Mouse (Mus musculus) heart, embryonic 10.5 days (tissue): ENCODE data around the gene Mogs. TPM values are rescaled to one million over a fixed set of nuclear protein-coding genes. Genes with fewer than 3 reads are reported as not detected.

Experiments used
- DNase-seq: peaks from one replicate; pipeline ENCODE4 v3.0.0-alpha.2; 2017; ENCODE audit warnings: low spot score
- H3K27ac ChIP-seq: fragments of 300-500 bp; sonication (generic); 2 replicates; pipeline ENCODE4 v1.5.1; 2016; ENCODE audit warnings: mild to moderate bottlenecking
- H3K27me3 ChIP-seq: fragments of 300-500 bp; sonication (generic); 2 replicates; pipeline ENCODE4 v1.6.1; 2016; ENCODE audit warnings: mild to moderate bottlenecking; ENCODE audit not compliant: poor library complexity, insufficient read depth, severe bottlenecking
- H3K36me3 ChIP-seq: fragments of 300-500 bp; sonication (generic); 2 replicates; pipeline ENCODE4 v1.6.1; 2016; ENCODE audit warnings: mild to moderate bottlenecking, moderate library complexity
- H3K4me1 ChIP-seq: fragments of 300-500 bp; sonication (generic); 2 replicates; pipeline ENCODE4 v1.6.1; 2016; ENCODE audit warnings: mild to moderate bottlenecking
- H3K4me3 ChIP-seq: fragments of 300-500 bp; sonication (generic); 2 replicates; pipeline ENCODE4 v1.5.1; 2016; ENCODE audit warnings: mild to moderate bottlenecking, moderate library complexity
- H3K9me3 ChIP-seq: fragments of 300-500 bp; sonication (generic); 2 replicates; pipeline ENCODE4 v1.6.1; 2016; ENCODE audit warnings: mild to moderate bottlenecking, moderate library complexity
- WGBS: fragments of 180-500 bp; shearing (Covaris S2); methylation state at CpG from one replicate; pipeline ENCODE4 v1.1.7; 2016; 5-methylcytosine and 5-hydroxymethylcytosine counted together
- polyA plus RNA-seq: library from polyadenylated mRNA; unstranded; fragments of >200 nt; fragmentation: Nextera tagmentation; extraction: Ambion mirVana; gene quantifications from 2 replicates; pipeline ENCODE4 v1.2.1, GENCODE M21; 2016

The Mogs gene
- polyA plus RNA-seq, 1 experiment from 2014 or later, result 42.5 TPM

DNA sequence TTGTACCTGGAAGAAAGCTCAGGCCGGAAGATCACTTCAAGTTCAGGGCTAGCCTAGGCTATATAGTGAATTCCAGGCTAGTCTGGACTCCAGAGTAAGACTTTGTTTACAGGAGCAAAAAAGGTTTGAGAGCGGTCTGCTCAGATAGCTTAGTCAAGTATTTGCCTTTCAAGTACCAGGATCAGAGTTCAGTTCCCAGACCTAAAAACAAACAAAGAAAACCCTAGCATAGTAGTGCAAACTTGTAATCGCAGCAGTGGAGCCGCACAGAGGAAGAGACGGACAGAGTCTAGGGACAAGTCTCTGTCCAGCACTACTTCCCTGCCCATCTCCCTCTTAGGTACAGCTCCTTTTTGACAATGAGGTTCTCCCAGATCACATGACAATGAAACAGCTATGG lies 35.1 kb upstream of the Mogs start:
- Histone ChIP-seq H3K27me3 (peaks cover 73% of the 10 kb centered on the region), H3K9me3 (no peaks in the 10 kb centered on the region), H3K4me1 (peaks cover 13% of the 10 kb centered on the region), H3K4me3 (no peak overlapping the region), H3K27ac (no peak overlapping the region), H3K36me3 (peaks cover 29% of the 10 kb centered on the region)
- DNase-seq, result no peak
- 93% methylated on average over 5 of the region's 5 CpGs for WGBS

DNA sequence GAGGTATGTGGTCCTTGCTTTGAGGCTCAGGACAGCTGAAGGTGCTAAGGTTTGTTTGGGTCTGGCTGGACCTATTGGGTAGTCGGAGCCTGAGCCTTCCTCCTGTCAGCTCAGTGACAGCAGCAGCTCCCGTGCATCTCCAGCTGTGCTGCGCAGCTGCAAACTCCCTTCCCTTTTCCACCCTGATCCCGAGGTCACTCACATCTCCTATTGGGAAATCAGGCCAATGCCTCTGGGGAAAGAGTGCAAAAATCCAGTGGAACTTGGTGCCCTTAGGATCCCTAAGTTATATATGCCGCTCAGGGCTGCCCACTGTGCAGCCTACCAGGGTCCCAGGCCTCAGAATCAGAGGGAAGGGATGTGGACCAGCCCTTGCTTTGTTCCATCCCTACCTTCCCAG lies 31.8 kb upstream of the Mogs start:
- peaks cover 85% of the 10 kb centered on the region for H3K27me3 ChIP-seq
- H3K4me1 ChIP-seq, result peaks cover 39% of the 10 kb centered on the region
- H3K4me3 ChIP-seq, result no peak overlapping the region
- H3K36me3 ChIP-seq, result peaks cover 29% of the 10 kb centered on the region
- no peak for DNase-seq
- 11% methylated on average over 5 of the region's 5 CpGs for WGBS
- no peaks in the 10 kb centered on the region for H3K9me3 ChIP-seq
- no peak overlapping the region for H3K27ac ChIP-seq

DNA sequence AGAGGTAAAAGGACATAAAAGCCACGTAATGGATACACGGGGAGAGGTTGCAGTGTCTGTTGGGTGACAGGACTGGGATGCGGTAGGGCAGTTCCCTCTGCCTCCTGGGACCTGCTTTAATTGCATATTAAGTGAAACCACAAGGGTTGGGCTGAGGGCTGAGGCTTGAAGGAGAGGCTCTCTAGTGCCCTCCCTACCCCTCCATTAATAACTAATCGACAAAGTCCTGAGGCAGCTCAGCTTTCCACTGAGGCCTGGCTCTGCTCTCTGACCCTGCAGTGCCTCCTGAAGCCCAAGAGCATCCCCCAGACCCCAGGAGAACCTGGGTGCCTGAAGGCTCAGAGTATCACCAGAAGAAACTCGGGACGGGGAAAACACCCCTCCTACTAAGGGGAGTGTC lies 30.8 kb upstream of the Mogs start:
- Histone ChIP-seq H3K4me3 (no peak overlapping the region), H3K4me1 (peaks cover 32% of the 10 kb centered on the region), H3K27ac (no peak overlapping the region), H3K27me3 (peaks cover 92% of the 10 kb centered on the region), H3K36me3 (peaks cover 29% of the 10 kb centered on the region), H3K9me3 (no peaks in the 10 kb centered on the region)
- DNase-seq, result no peak
- WGBS, result 9% methylated on average over 6 of the region's 6 CpGs

DNA sequence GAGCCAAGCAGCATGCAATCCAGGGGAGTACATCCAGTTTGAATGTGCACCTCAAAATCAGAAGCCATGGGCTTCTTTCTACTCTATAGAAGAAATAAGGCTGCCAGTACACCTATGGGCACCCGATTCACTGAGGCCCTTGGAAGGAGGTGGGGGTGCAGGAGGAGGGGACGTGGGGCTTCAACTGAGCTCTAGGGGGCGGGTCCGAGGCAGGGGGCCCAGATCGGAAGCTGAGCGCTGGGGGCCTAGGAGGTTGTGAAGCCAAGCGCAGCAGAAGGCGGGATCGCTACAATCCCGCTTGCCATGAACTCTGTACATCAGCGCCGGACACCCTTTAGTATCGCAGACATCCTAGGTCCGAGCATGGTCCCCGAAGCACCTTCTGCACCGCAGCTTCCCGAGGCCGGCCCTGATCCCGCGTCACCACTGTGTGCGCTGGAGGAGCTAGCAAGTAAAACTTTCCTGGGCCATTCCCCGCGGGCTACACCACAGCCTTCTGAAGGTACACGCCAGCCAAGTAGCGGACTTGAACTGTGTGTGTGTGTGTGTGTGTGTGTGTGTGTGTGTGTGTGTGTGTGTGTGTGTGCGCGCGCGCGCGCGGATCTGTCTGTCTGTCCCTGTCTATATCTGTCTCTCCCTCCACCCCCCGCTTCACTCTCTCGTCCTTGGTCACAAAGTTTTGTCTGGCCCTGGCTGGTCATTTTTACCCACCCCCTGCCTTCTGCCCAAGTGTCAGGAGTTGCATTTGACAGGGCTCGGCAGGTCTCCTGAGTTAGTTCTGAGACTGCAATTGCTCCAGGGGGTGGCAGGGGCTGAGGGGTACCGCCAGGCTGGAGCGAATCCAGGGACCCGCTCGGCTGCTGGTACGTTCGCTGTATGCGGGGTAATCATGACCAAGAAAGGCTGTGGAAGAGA lies 28.9 kb upstream of the Mogs start, which contains the start of gene Lbx2:
Lbx2 (plus strand) TSS at position 247 of the 915 bp plus-strand sequence.
- Histone ChIP-seq H3K4me1 (peaks cover 29% of the 10 kb centered on the region), H3K9me3 (no peaks in the 10 kb centered on the region), H3K27me3 (peaks cover 89% of the 10 kb centered on the region), H3K36me3 (peaks cover 13% of the 10 kb centered on the region), H3K4me3 (peak within 1 kb of the TSS; percentile 55), H3K27ac (no peak within 1 kb of the TSS; the same call in 1 of the 2 replicates)
- DNase-seq, result no peak
- WGBS, result 2% methylated on average over 42 of the region's 42 CpGs

DNA sequence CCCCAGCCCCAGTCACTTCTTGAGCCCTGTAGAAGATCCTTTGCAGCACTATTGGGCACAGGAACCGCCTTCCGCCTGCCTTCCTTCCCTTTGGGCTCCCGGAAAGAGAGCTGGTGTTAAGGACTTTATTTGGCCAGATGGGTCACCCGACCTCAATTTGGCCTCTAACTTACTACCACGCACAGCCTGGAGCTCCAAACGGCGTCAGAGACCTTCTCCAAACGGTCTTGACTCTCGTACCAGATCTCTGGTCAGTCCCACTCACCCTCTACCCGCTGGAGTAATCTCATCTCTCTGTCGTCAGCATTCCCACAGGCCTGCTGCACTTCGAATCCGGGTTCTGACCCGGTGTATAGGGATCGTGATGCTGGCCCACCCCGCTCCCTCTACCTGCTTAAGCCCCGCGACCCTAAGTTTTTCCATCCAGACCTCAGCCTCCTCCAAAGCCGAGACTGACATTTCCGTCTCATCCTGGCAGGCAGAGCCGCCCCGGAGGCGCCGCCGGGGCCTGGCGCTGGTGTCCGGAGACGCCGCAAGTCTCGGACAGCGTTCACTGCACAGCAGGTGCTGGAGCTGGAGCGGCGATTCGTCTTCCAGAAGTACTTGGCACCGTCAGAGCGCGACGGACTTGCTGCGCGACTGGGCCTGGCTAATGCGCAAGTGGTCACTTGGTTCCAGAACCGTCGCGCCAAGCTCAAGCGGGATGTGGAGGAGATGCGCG lies 27.9 kb upstream of the Mogs start:
- WGBS, result 2% methylated on average over 47 of the region's 47 CpGs
- Histone ChIP-seq H3K4me1 (peaks cover 29% of the 10 kb centered on the region), H3K27ac (no peak overlapping the region; the same call in 1 of the 2 replicates), H3K27me3 (peaks cover 79% of the 10 kb centered on the region), H3K36me3 (peaks cover 3% of the 10 kb centered on the region), H3K9me3 (no peaks in the 10 kb centered on the region), H3K4me3 (peak overlapping the region; percentile 55)
- DNase-seq, result no peak

DNA sequence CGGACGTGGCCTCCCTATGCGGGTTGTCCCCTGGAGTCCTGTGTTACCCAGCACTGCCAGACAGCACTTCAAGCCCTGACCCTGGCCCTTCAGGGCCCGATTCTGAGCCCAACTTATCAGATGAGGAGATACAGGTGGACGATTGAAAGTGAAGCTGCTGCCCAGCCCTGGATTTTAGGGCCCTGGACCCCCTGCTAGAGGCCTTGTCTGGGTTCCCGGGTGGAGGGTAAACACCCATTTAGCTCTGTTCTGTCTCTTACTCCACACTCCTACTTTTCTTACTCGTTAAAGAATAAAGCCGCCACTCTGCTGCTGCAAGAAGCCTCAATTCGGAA lies 27.4 kb upstream of the Mogs start:
- peak overlapping the region; percentile 55 for H3K4me3 ChIP-seq
- H3K36me3 ChIP-seq, result no peaks in the 10 kb centered on the region
- H3K27ac ChIP-seq, result no peak overlapping the region
- peaks cover 79% of the 10 kb centered on the region for H3K27me3 ChIP-seq
- WGBS, result 10% methylated on average over 9 of the region's 9 CpGs
- H3K9me3 ChIP-seq, result no peaks in the 10 kb centered on the region
- no peak for DNase-seq
- H3K4me1 ChIP-seq, result peaks cover 29% of the 10 kb centered on the region

DNA sequence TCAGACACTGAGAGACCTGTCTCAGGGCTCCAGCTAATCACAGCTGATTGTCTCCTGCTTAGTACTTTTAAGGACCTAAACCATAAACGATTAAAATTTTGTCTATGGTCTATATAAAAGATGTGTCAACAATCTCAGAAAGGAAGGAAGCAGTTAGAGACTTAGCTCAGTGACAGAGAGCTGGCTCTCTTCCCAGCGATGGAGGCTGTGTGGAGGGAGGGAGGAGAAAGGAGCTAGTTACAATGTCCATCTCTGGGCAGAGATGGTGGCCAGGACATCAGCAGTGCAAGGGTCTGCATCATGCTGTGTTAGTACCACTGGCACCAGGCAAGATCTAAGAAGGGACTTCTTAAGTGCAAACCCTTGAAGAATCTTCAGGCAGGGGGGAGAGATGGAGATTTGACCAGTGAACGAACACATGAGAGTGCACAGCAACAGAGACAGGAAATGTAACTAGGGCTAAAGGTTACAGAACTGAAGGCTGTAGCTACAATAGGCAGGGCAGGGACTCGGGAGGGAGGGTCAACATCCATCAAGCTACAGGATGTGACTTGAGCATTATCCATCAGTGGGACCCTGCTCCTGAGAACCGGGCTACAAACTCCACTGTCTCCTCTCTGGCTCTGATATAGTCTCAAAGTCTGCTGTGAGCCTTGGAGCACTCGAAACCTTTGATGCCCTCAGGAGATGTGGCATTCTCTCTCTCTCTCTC lies 22.7 kb upstream of the Mogs start:
- Histone ChIP-seq H3K27ac (no peak overlapping the region), H3K27me3 (peaks cover 54% of the 10 kb centered on the region), H3K9me3 (no peaks in the 10 kb centered on the region), H3K4me1 (peaks cover 12% of the 10 kb centered on the region), H3K4me3 (no peak overlapping the region), H3K36me3 (no peaks in the 10 kb centered on the region)
- WGBS, result 33% methylated on average over 6 of the region's 6 CpGs
- no peak for DNase-seq

DNA sequence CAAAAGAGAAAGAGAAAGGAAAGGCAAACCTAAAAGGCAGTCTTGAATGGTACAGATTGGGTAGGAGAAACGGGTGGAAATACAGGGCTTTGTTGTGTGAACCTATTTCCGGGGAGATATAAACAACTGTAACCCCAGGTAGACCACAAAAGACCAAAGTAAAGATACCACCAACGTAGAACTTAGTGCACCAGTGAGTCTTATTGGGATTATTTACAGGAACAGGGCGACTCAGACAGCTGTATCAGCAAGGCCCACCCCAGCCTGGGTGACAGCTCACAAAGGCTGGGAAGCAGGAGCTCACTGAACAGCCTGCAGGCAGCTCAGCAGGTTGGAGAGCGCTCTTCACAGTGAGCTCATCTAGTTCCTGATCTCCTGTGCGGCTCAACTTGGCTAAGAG lies 19.3 kb upstream of the Mogs start:
- DNase-seq, result no peak
- H3K4me3 ChIP-seq, result no peak overlapping the region
- H3K4me1 ChIP-seq, result peaks cover 3% of the 10 kb centered on the region; the same call in 1 of the 2 replicates
- no peaks in the 10 kb centered on the region for H3K36me3 ChIP-seq
- no peaks in the 10 kb centered on the region for H3K9me3 ChIP-seq
- peaks cover 37% of the 10 kb centered on the region; the same call in 1 of the 2 replicates for H3K27me3 ChIP-seq
- WGBS, result 43% methylated on average over 6 of the region's 6 CpGs
- no peak overlapping the region for H3K27ac ChIP-seq

DNA sequence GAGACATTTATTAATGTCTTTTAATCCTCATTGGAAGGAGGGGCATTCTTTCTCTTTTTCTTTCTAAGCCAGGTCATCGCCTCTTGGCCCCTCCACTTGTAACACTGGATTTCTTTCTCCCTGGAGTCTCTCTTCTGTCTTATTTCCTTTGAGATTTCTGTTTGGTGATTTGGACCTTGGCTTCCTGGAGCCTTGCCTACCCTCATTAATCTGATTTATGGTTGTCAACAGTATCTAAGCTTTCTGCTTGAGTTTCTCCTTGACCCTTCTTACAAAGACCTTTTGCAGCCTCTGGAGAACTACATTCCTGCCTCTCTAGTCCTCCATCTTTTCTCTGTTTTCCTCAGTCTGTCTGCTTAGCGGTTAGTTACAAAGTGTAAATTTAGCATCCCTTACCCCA lies 16.9 kb upstream of the Mogs start:
- Histone ChIP-seq H3K4me3 (no peak overlapping the region), H3K4me1 (peaks cover 23% of the 10 kb centered on the region), H3K27me3 (peaks cover 38% of the 10 kb centered on the region; the same call in 1 of the 2 replicates), H3K27ac (no peak overlapping the region), H3K36me3 (no peaks in the 10 kb centered on the region), H3K9me3 (no peaks in the 10 kb centered on the region)
- no peak for DNase-seq
- 79% methylated on average over 2 of the region's 2 CpGs for WGBS

DNA sequence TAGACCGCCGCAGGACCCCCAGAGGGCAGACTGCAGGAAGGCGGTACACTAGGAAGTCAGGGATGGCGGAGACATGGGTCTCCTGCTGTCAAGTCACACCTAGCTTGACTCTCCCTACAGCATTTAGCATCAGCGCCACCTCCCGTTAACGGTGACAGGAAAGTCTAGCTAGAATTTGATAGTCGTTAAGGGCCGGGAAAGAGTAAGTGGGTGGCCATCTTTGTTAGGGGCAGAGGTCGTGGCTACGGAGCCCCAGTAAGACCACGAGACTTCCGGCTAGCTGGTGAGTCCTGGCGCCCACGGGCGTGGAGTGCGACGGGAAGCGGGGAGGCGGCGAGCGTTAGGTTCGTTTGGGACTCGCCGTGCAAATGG lies 14.0 kb upstream of the Mogs start, which contains the start of the genes Ccdc142 and Gm42688:
Ccdc142 (plus strand) TSS at position 286 of the 372 bp plus-strand sequence.
Gm42688 (plus strand) TSS at position 302 of the 372 bp plus-strand sequence.
- Histone ChIP-seq H3K4me3 (peak within 1 kb of the TSS; percentile 79), H3K36me3 (0 out of 2 replicates have a peak, but pooled peaks cover 2% of the 10 kb centered on the region), H3K4me1 (peaks cover 24% of the 10 kb centered on the region), H3K27me3 (peaks cover 23% of the 10 kb centered on the region; the same call in 1 of the 2 replicates), H3K9me3 (no peaks in the 10 kb centered on the region), H3K27ac (peak within 1 kb of the TSS; percentile 93)
- under 1% methylated on average over 25 of the region's 25 CpGs for WGBS
- peak; percentile 94 for DNase-seq

DNA sequence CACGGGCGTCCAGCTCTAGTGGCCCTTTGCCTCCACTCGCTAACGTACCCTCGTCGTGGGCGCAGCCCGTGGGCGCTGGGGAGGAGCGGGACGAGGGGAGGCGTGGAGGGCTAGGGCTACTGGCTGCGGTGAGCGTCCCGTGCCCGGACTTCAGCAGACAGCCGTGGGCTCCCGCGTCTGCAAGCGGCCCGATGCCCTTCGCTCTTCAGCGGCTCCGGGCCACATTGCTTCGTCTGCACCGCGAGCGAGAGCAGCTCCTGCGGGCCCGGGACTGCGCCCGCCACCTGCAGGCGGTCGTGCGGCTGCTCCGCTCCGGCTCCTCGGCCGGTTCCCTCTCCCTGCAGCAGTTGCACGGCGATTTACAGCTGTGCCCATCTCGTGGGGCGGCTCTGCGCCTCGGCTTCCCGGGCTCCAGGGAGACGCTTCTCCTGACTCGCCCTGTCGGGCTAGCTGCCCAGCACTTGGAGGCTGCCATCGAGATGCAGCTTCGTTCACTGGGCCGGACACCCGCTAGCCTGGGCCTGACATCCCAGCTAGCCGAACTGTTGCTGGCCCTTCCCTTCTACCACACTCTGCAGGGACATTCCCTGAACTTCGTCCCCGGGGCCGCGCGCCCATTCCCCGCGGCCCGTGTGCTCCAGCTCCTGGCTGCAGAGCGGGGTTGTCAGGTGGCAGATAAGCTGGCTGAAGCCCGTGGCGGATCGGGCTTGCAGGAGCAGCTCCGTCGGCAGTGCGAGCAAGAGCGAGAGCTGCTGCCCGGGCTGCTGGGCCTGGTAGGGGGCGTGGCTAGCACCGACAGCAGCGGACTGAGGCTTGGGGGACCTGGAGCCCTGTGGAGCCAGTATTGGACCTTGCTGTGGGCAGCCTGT lies 13.4 kb upstream of the Mogs start:
- peaks cover 24% of the 10 kb centered on the region for H3K4me1 ChIP-seq
- no peaks in the 10 kb centered on the region for H3K9me3 ChIP-seq
- H3K27me3 ChIP-seq, result peaks cover 20% of the 10 kb centered on the region; the same call in 1 of the 2 replicates
- under 1% methylated on average over 74 of the region's 74 CpGs for WGBS
- H3K27ac ChIP-seq, result peak overlapping the region; percentile 93
- H3K4me3 ChIP-seq, result peak overlapping the region; percentile 79
- H3K36me3 ChIP-seq, result 0 out of 2 replicates have a peak, but pooled peaks cover 5% of the 10 kb centered on the region
- peak; percentile 88 for DNase-seq
